Mouse (Mus musculus): ENCODE measurements at regions not wholly inside any gene's neighbourhood (a gene's known extent, or its start where the extent isn't known, plus 50 kb on each side); places are given as distances from the start of the nearest gene placed in this dataset.

- TF ChIP-seq CTCF (IDR thresholded peaks at IDR 0.05; ENCODE audit: low read depth), result no peak
- no peaks in the 10 kb centered on the region for H3K9me3 ChIP-seq (ENCODE audit: control insufficient read depth)
- H3K4me3 ChIP-seq (ENCODE audit: low read depth, low read length), result no peak overlapping the region
- ATAC-seq, result no peak
- no peak overlapping the region for H3K27ac ChIP-seq (ENCODE audit: low read depth, low read length)
- WGBS, result 53% methylated on average over 8 of the region's 8 CpGs
- H3K4me1 ChIP-seq (replicated peaks; ENCODE audit: control insufficient read depth, insufficient read depth, low read length), result no peaks in the 10 kb centered on the region
- H3K9ac ChIP-seq (ENCODE audit: low read depth, low read length), result no peak overlapping the region
- H3K36me3 ChIP-seq (ENCODE audit: control insufficient read depth, insufficient read depth), result no peaks in the 10 kb centered on the region
- H3K4me2 ChIP-seq (replicated peaks; ENCODE audit: low read depth), result no peak overlapping the region
- no peaks in the 10 kb centered on the region for H3K27me3 ChIP-seq (replicated peaks; ENCODE audit: control insufficient read depth, insufficient read depth, low read length)
These were observed 63.0 kb upstream of the Kazn start for GRCm38 (mm10) chr4:142302041-142302723.

- 81% methylated on average over 10 of the region's 10 CpGs for WGBS
- no peaks in the 10 kb centered on the region for H3K36me3 ChIP-seq (ENCODE audit: control insufficient read depth, insufficient read depth)
- H3K4me1 ChIP-seq (replicated peaks; ENCODE audit: control insufficient read depth, insufficient read depth, low read length), result no peaks in the 10 kb centered on the region
- no peaks in the 10 kb centered on the region for H3K27me3 ChIP-seq (replicated peaks; ENCODE audit: control insufficient read depth, insufficient read depth, low read length)
- no peak for TF ChIP-seq CTCF (IDR thresholded peaks at IDR 0.05; ENCODE audit: low read depth)
- H3K9ac ChIP-seq (ENCODE audit: low read depth, low read length), result no peak overlapping the region
- no peak overlapping the region for H3K4me2 ChIP-seq (replicated peaks; ENCODE audit: low read depth)
- no peak overlapping the region for H3K27ac ChIP-seq (ENCODE audit: low read depth, low read length)
- H3K9me3 ChIP-seq (ENCODE audit: control insufficient read depth), result no peaks in the 10 kb centered on the region
- ATAC-seq, result no peak
- no peak overlapping the region for H3K4me3 ChIP-seq (ENCODE audit: low read depth, low read length)
These were observed 59.7 kb upstream of the Kazn start for GRCm38 (mm10) chr4:142298770-142299337.

DNA sequence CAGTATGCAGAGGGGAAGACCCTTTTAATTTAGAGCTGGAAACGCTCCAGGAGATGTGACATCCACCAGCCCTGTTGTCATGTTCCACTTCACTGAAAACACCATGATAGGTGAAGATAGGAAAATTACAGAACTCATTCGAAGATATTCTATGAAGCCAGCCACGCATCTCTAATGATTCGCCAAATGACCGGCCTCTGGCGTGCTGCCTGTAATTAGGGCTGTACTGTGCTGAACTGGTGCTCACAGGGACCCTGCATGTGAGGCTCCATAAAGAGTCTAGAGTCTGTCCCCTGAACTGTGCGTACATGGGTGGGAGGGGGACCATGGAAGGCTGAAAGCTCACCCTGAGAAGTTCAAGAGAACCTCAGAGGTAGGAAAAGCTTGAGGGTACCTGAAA lies 53.6 kb upstream of the Kazn start:
- WGBS, result 87% methylated on average over 7 of the region's 7 CpGs

GRCm38 (mm10) chr4:142292334-142292733 lies 53.1 kb upstream of the Kazn start:
- TF ChIP-seq CTCF (IDR thresholded peaks at IDR 0.05; ENCODE audit: low read depth), result no peak
- Histone ChIP-seq H3K9me3 (ENCODE audit: control insufficient read depth) (no peaks in the 10 kb centered on the region), H3K4me1 (replicated peaks; ENCODE audit: control insufficient read depth, insufficient read depth, low read length) (no peaks in the 10 kb centered on the region), H3K36me3 (ENCODE audit: control insufficient read depth, insufficient read depth) (no peaks in the 10 kb centered on the region), H3K4me3 (ENCODE audit: low read depth, low read length) (no peak overlapping the region), H3K27me3 (replicated peaks; ENCODE audit: control insufficient read depth, insufficient read depth, low read length) (no peaks in the 10 kb centered on the region), H3K27ac (ENCODE audit: low read depth, low read length) (no peak overlapping the region), H3K4me2 (replicated peaks; ENCODE audit: low read depth) (no peak overlapping the region), H3K9ac (ENCODE audit: low read depth, low read length) (no peak overlapping the region)
- ATAC-seq, result no peak
- 85% methylated on average over 9 of the region's 9 CpGs for WGBS

More for the DNA sequence above, 53.6 kb upstream of the Kazn start:
- ATAC-seq, result no peak
- Histone ChIP-seq H3K27me3 (replicated peaks; ENCODE audit: control insufficient read depth, insufficient read depth, low read length) (no peaks in the 10 kb centered on the region), H3K4me1 (replicated peaks; ENCODE audit: control insufficient read depth, insufficient read depth, low read length) (no peaks in the 10 kb centered on the region), H3K4me2 (replicated peaks; ENCODE audit: low read depth) (no peak overlapping the region), H3K27ac (ENCODE audit: low read depth, low read length) (no peak overlapping the region), H3K9ac (ENCODE audit: low read depth, low read length) (no peak overlapping the region), H3K4me3 (ENCODE audit: low read depth, low read length) (no peak overlapping the region), H3K36me3 (ENCODE audit: control insufficient read depth, insufficient read depth) (no peaks in the 10 kb centered on the region), H3K9me3 (ENCODE audit: control insufficient read depth) (no peaks in the 10 kb centered on the region)
- no peak for TF ChIP-seq CTCF (IDR thresholded peaks at IDR 0.05; ENCODE audit: low read depth)

DNA sequence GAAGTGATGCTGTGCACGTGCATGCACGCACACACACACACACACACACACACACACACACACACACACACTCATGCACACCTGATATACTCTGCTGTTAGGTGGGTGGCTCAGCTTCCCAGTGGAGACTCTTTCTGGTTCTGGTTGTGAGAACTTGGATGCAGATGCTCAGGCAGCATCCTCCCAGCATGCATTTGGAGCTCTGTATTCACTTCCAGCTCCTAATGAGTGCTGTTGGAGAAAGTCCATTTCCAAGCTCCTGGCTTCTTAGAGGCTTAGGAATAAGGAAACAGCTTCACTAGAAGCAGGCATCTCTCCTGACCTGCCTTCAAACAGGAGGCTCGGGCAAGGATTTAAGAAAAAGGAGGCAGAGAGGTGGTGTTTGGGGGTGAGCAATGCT lies 52.2 kb upstream of the Kazn start:
- Histone ChIP-seq H3K27ac (ENCODE audit: low read depth, low read length) (no peak overlapping the region), H3K4me1 (replicated peaks; ENCODE audit: control insufficient read depth, insufficient read depth, low read length) (no peaks in the 10 kb centered on the region), H3K4me3 (ENCODE audit: low read depth, low read length) (no peak overlapping the region), H3K4me2 (replicated peaks; ENCODE audit: low read depth) (no peak overlapping the region), H3K36me3 (ENCODE audit: control insufficient read depth, insufficient read depth) (no peaks in the 10 kb centered on the region), H3K9me3 (ENCODE audit: control insufficient read depth) (no peaks in the 10 kb centered on the region), H3K9ac (ENCODE audit: low read depth, low read length) (no peak overlapping the region), H3K27me3 (replicated peaks; ENCODE audit: control insufficient read depth, insufficient read depth, low read length) (no peaks in the 10 kb centered on the region)
- ATAC-seq, result no peak
- WGBS, result 83% methylated on average over 3 of the region's 3 CpGs
- no peak for TF ChIP-seq CTCF (IDR thresholded peaks at IDR 0.05; ENCODE audit: low read depth)
